Mouse (Mus musculus): ENCODE data around the gene Gm9837. TPM values are rescaled to one million over a fixed set of nuclear protein-coding genes. Genes with fewer than 3 reads are reported as not detected.

Gene Gm9837
- total and polyA plus RNA-seq, 3 experiments, result not detected

DNA sequence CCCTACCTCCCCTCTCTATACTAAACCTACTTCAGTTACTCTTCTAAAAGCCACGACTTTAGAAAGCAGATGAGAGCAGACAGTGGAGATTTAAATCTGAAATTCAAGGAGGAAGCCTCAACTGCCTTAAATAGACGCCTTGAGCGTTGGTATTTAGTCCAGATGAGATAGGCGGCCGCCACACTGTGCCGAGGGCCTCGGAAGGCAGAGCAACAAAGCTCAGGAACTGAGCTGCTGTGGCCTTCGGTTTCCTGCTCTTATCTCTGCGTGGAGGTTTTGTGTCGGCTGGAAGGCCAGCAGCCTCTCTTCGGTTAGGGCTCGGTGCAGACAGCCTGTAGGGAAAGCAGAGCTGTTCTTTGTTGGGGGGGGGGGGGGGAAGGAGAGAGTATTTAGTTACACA lies 28.4 kb downstream of the Gm9837 start:
- no peak for DNase-seq (ENCODE audit: extremely low read depth)
- dilution Hi-C loops (cut with MboI; ENCODE audit: extremely low pct_ligation_motif_present, extremely low pct_unique_long_range_greater_than_20kb, low sequenced_read_pairs) (no loop called here), in situ Hi-C loops (cut with MboI; ENCODE audit: low pct_ligation_motif_present, low pct_unique_long_range_greater_than_20kb, low sequenced_read_pairs) (no loop called here)
- H3K27me3 ChIP-seq (replicated peaks), result no peaks in the 10 kb centered on the region
- H3K4me3 ChIP-seq (replicated peaks in 1 of 3; ENCODE audit: low read depth in 2 of 3, low read length in 2 of 3, poor library complexity in 1 of 3), result no peak overlapping the region
- no peaks in the 10 kb centered on the region for H3K36me3 ChIP-seq (replicated peaks in 1 of 2; ENCODE audit: control insufficient read depth in 1 of 2, insufficient read depth in 1 of 2, low read length in 1 of 2)
- no peaks in the 10 kb centered on the region for H3K79me2 ChIP-seq (replicated peaks; ENCODE audit: control insufficient read depth, extremely low read depth, insufficient read depth, poor library complexity, severe bottlenecking)
- H3K9ac ChIP-seq (ENCODE audit: insufficient read depth, low read depth), result no peak overlapping the region
- TF ChIP-seq JUND (conservative IDR thresholded peaks at IDR 0.05; ENCODE audit: low read depth, low read length) (no peak), GABPA (IDR thresholded peaks at IDR 0.05; ENCODE audit: insufficient replicate concordance, low read depth, low read length) (no peak), SIN3A (IDR thresholded peaks at IDR 0.05; ENCODE audit: low read length) (no peak), MEF2A (IDR thresholded peaks at IDR 0.05; ENCODE audit: borderline replicate concordance, low read depth, low read length) (no peak), HCFC1 (IDR thresholded peaks at IDR 0.05; ENCODE audit: low read depth, low read length) (no peak), POLR2A (IDR thresholded peaks at IDR 0.05; ENCODE audit: low read depth, low read length) (no peak), SMC3 (IDR thresholded peaks at IDR 0.05; ENCODE audit: low read depth, low read length) (no peak), CHD2 (IDR thresholded peaks at IDR 0.05; ENCODE audit: low read length) (no peak), KAT2A (IDR thresholded peaks at IDR 0.05; ENCODE audit: insufficient replicate concordance, low read length) (no peak), MYC (IDR thresholded peaks at IDR 0.05; ENCODE audit: low read depth, low read length) (no peak), IRF4 (IDR thresholded peaks at IDR 0.05; ENCODE audit: low read depth, low read length) (no peak), MXI1 (IDR thresholded peaks at IDR 0.05; ENCODE audit: low read depth, low read length) (no peak), ZMIZ1 (IDR thresholded peaks at IDR 0.05; ENCODE audit: low read depth, low read length) (no peak), NELFE (IDR thresholded peaks at IDR 0.05; ENCODE audit: low read depth, low read length) (no peak), MAZ (IDR thresholded peaks at IDR 0.05; ENCODE audit: low read depth, low read length) (no peak)
- peaks cover 0 to 3% of the 10 kb centered on the region in 2 experiments; a peak in 1 of 4 replicates for H3K4me1 ChIP-seq (ENCODE audit: control insufficient read depth in 1 of 2, insufficient read depth in 2 of 2)
- H3K27ac ChIP-seq (ENCODE audit: insufficient read depth, low read depth), result no peak overlapping the region
- no peak overlapping the region for H3K4me2 ChIP-seq (ENCODE audit: insufficient read depth, low read depth, poor library complexity, severe bottlenecking)
- no peaks in the 10 kb centered on the region for H3K9me3 ChIP-seq (replicated peaks; ENCODE audit: low read length)

- Histone ChIP-seq H3K4me1 (ENCODE audit: control insufficient read depth in 1 of 2, insufficient read depth in 2 of 2) (peaks cover 11 to 19% of the 10 kb centered on the region in 2 experiments), H3K79me2 (replicated peaks; ENCODE audit: control insufficient read depth, extremely low read depth, insufficient read depth, poor library complexity, severe bottlenecking) (no peaks in the 10 kb centered on the region), H3K9ac (ENCODE audit: insufficient read depth, low read depth) (no peak overlapping the region), H3K4me3 (replicated peaks in 1 of 3; ENCODE audit: low read depth in 2 of 3, low read length in 2 of 3, poor library complexity in 1 of 3) (no peak overlapping the region), H3K36me3 (replicated peaks in 1 of 2; ENCODE audit: control insufficient read depth in 1 of 2, insufficient read depth in 1 of 2, low read length in 1 of 2) (no peaks in the 10 kb centered on the region), H3K27ac (ENCODE audit: insufficient read depth, low read depth) (no peak overlapping the region), H3K4me2 (ENCODE audit: insufficient read depth, low read depth, poor library complexity, severe bottlenecking) (no peak overlapping the region), H3K9me3 (replicated peaks; ENCODE audit: low read length) (no peaks in the 10 kb centered on the region), H3K27me3 (replicated peaks) (peaks cover 3% of the 10 kb centered on the region)
- DNase-seq (ENCODE audit: extremely low read depth), result no peak
- in situ Hi-C loops (cut with MboI; ENCODE audit: low pct_ligation_motif_present, low pct_unique_long_range_greater_than_20kb, low sequenced_read_pairs) (no loop called here), dilution Hi-C loops (cut with MboI; ENCODE audit: extremely low pct_ligation_motif_present, extremely low pct_unique_long_range_greater_than_20kb, low sequenced_read_pairs) (no loop called here)
- TF ChIP-seq TCF12 (IDR thresholded peaks at IDR 0.05; ENCODE audit: low read depth, low read length) (no peak), NELFE (IDR thresholded peaks at IDR 0.05; ENCODE audit: low read depth, low read length) (no peak), SIN3A (IDR thresholded peaks at IDR 0.05; ENCODE audit: low read length) (no peak), ZC3H11A (IDR thresholded peaks at IDR 0.05; ENCODE audit: low read depth, low read length) (no peak), MEF2A (IDR thresholded peaks at IDR 0.05; ENCODE audit: borderline replicate concordance, low read depth, low read length) (no peak), RAD21 (IDR thresholded peaks at IDR 0.05; ENCODE audit: low read depth, low read length) (no peak), ZMIZ1 (IDR thresholded peaks at IDR 0.05; ENCODE audit: low read depth, low read length) (no peak), ELF1 (IDR thresholded peaks at IDR 0.05; ENCODE audit: low read depth, low read length) (no peak)
Observed at GRCm38 (mm10) chr11:53436338-53436737, 33.9 kb downstream of the Gm9837 start.

Data from CH12.LX (cell line).